Comparison of ENCODE assay signal across 9 mouse cellular contexts in genomic region chr8:91713677-91714312, GRCm38 (mm10).
DNase-seq lines count a peak whose midpoint lies in the region; TF ChIP-seq lines count a peak whose summit lies in the region.
"Had no signal": no experiment of that assay in that cellular context is flagged by ENCODE, and none has a peak within 500 bp of the region (broad histone marks: within the 10 kb centered on the region; RNA-seq: fewer than 3 reads in every experiment).

No protein-coding gene starts in this region.

- H3K9me3 ChIP-seq in forebrain, embryonic 10.5 days: no peaks in the 10 kb centered on the region

- peaks cover 85% of the 10 kb centered on the region for H3K27me3 ChIP-seq in forebrain, embryonic 10.5 days (ENCODE audit: poor library complexity, severe bottlenecking)

- H3K4me1 ChIP-seq in forebrain, embryonic 10.5 days: peaks cover 77% of the 10 kb centered on the region

- TF ChIP-seq CTCF in left cerebral cortex, adult 2 months (IDR thresholded peaks at IDR 0.05): no peak

- DNase-seq in embryo, embryonic 10 days (ENCODE audit: low spot score): peak; percentile 79
- peak; percentile 58 for DNase-seq in forebrain, embryonic 10.5 days (ENCODE audit: extremely low spot score, low spot score)
- DNase-seq in kidney, adult 8-10 months: peak; percentile 10 to 13
- peak; percentile 5 for DNase-seq in lung, postnatal 25 days (ENCODE audit: low spot score)
- DNase-seq in left cerebral cortex, adult 2 months (ENCODE audit: extremely low spot score in 1 of 2, low spot score in 2 of 2): no peak
- no peak for DNase-seq in left cerebral cortex, adult 18-20 months (ENCODE audit: low spot score in 2 of 2)
- no peak for DNase-seq in layer of hippocampus, adult 9-11 months
- DNase-seq in gastrocnemius, postnatal 14 days: no peak

- intact Hi-C loops in left cerebral cortex, adult 2 months (cut with DNase I): loop anchor here (5.0 kb wide), 1 partner anchor 644 kb away; the partner anchor contains the start of gene Irx5
- intact Hi-C loops in gastrocnemius, postnatal 14 days (cut with DNase I; ENCODE audit: low total_unique reads): no loop called here

- 6% methylated on average over 12 of the region's 12 CpGs for WGBS in forebrain, embryonic 10.5 days

- no peaks in the 10 kb centered on the region for H3K36me3 ChIP-seq in forebrain, embryonic 10.5 days (replicated peaks)

- H3K27ac ChIP-seq in forebrain, embryonic 10.5 days: peak overlapping the region; percentile 83
- no peak overlapping the region for H3K27ac ChIP-seq in left cerebral cortex, adult 2 months
- H3K27ac ChIP-seq: macrophage had no signal

- peak overlapping the region; percentile 47 for H3K4me3 ChIP-seq in forebrain, embryonic 10.5 days
- H3K4me3 ChIP-seq in left cerebral cortex, adult 2 months: no peak overlapping the region

Comparison
In these comparisons a context has a peak if more than half of its experiments do, and no peak if none do; other contexts are left out.
1. DNase-seq: peak in embryo, embryonic 10 days (single experiment), forebrain, embryonic 10.5 days (single experiment), kidney, adult 8-10 months (2 of 2) and lung, postnatal 25 days (single experiment); none in left cerebral cortex, adult 2 months (0 of 2), left cerebral cortex, adult 18-20 months (0 of 2), layer of hippocampus, adult 9-11 months (single experiment) and gastrocnemius, postnatal 14 days (single experiment).